Mouse (Mus musculus): ENCODE data around the gene Dhdh.
"Not testable (repeated sequence)": the region's sequence is repeated elsewhere in the genome, so short reads cannot be mapped to it uniquely, and the experiment has no call there.

The Dhdh gene

GRCm38 (mm10) chr7:45514411-45514810, 25.8 kb upstream of the Dhdh start:
- in situ Hi-C loops (cut with MboI, MseI) = no loop called here

- in situ Hi-C loops (cut with MboI, MseI) = no loop called here
These were observed 21.5 kb upstream of the Dhdh start, which contains the start of gene Nucb1 for GRCm38 (mm10) chr7:45509912-45510787. Gene Nucb1 (minus strand): TSS chr7:45510406.

- in situ Hi-C loops (cut with MboI, MseI) = no loop called here
These were observed 20.7 kb upstream of the Dhdh start for GRCm38 (mm10) chr7:45509181-45509882.

- in situ Hi-C loops (cut with MboI, MseI) = no loop called here
These were observed 20.0 kb upstream of the Dhdh start for GRCm38 (mm10) chr7:45508561-45508960.

DNA sequence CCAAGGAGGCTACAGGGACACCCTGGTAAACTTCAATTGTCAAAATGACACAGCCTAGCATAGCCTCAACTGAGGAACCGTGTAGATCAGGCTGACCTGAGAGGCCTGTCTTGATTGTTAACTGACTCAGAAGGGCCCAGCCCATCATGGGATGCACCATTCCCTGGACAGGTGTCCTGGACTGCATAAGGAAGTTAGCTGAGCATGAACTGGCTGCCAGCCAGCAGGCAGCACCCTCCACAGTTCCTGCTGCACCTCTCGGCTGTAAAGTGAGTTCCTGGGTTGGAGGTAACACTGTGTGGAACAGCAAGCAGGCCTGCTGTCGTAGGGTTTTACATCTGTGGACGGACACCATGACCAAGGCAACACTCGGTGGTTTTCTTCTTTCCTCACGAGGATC, 19.0 kb upstream of the Dhdh start:
- in situ Hi-C loops (cut with MboI, MseI) = no loop called here

DNA sequence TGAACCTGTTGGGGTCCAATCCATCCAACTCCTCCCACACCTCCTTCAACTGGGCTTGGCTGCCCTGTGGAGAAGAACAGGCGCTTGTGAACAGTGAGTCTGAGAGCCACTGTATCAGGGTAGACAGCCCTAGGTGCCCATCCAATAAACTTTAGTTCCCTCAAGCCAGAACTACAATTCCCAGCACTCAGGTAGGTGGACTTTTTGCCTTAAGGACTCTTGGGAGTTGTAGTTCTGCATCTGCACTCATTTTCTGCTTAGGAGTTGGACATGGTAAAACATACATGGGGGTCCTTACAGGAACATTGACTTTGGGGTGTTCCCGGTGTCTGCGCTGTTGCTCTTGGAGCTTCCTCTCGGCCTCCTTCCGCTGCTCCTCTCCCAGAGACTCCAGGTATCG, 9.8 kb upstream of the Dhdh start:
- in situ Hi-C loops (cut with MboI, MseI) = no loop called here

DNA sequence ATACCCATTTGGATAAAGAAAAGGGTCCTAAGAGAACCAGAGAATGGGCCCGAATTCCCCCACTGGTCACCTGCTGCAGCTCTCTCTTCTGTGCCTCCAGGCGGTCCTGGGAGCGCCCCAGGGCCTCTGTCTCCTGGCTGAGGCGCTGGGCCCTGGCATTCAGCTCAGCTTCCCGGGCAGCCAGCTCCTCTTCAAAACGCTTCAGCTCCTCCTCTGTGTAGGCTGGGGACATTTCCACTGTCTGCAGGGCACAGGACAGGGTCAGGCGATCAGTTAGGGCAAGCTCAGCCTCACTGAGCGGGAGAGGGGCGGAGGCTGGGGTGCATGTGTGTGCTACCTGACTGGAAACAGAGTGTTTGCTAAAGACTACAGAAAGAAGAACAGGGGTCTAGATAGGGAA, 5.9 kb upstream of the Dhdh start:
- in situ Hi-C loops (cut with MboI, MseI) = no loop called here

GRCm38 (mm10) chr7:45492951-45493350, 4.3 kb upstream of the Dhdh start:
- in situ Hi-C loops (cut with MboI, MseI) = no loop called here

DNA sequence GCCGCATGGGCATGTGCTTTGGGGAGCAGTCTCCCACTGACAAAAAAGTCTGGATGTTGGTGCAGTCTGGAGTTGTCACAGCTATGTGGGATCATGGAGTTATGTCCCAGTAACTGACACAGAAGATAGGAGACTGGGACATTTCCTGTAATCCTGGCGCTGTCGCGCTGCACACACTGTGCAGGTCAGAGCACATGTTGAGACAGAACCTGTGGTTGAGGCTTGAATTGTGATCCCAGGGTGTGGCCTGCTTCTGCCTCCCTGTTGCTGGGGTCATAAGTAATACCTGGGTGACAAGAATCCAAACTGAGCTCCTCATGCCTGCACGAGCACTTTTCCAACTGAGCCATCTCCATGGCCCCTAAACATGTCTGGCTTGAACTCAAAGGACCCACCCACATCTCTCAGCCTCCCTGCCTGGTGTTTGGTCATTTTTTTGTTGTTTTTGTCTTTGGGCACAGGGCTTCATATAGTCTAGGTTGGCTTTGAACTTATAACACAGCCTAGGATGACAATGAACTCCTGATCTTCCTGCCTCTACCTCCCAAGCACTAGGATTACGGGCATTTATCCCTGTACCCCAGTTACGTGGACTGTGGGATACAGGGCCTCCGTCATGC, 3.7 kb upstream of the Dhdh start:
- in situ Hi-C loops (cut with MboI, MseI) = no loop called here

DNA sequence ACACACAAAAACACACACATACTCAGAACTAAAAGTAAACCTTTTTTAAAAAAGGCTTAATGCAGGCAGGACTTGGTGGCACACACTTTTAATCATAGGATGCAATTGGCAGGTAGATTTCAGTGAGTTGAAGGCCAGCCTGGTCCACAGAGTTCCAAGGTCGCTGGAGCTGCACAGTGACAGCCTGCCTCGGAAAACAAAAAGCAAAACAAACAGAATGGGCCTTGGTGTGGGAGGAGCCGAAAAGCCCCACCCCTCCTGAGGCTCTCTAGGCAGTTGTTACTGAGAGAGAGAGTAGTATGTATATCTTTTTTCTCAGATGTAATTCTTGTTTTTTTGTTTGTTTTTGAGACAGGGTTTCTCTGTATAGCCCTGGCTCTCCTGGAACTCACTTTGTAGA, 2.7 kb upstream of the Dhdh start:
- in situ Hi-C loops (cut with MboI, MseI) = no loop called here

DNA sequence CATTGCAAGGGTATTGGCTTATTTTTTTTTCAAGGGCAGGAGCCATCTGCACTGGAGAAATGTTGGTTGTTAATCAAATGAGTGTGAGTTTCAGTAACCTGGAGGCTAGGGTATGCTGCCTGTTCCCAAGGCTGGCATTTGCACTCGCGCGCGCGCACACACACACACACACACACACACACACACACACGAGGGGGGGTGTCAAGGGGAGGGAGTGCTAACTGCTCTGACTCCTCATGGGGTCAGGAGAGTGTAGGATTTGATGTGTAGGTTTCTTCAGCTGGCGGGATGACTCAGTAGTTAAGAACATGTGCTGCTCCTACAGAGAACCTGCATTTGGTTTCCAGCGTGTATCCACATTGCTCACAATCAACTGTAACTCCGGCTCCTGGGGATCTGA, 2.2 kb upstream of the Dhdh start:
- in situ Hi-C loops (cut with MboI, MseI) = no loop called here

GRCm38 (mm10) chr7:45489578-45489977, 973 bp upstream of the Dhdh start:
- in situ Hi-C loops (cut with MboI, MseI) = no loop called here

GRCm38 (mm10) chr7:45487861-45488292, 728 bp downstream of the Dhdh start:
- in situ Hi-C loops (cut with MboI, MseI) = no loop called here

- in situ Hi-C loops (cut with MboI, MseI) = no loop called here
These were observed 1.7 kb downstream of the Dhdh start, which contains the start of gene Gm45808 for GRCm38 (mm10) chr7:45486761-45487415. Gene Gm45808 (minus strand): TSS chr7:45486811.

- in situ Hi-C loops (cut with MboI, MseI) = no loop called here
These were observed 2.4 kb downstream of the Dhdh start for GRCm38 (mm10) chr7:45486158-45486557.

GRCm38 (mm10) chr7:45484985-45485384, 3.6 kb downstream of the Dhdh start:
- in situ Hi-C loops (cut with MboI, MseI) = not testable (repeated sequence)

- in situ Hi-C loops (cut with MboI, MseI) = no loop called here
These were observed 6.4 kb downstream of the Dhdh start for GRCm38 (mm10) chr7:45482166-45482565.

DNA sequence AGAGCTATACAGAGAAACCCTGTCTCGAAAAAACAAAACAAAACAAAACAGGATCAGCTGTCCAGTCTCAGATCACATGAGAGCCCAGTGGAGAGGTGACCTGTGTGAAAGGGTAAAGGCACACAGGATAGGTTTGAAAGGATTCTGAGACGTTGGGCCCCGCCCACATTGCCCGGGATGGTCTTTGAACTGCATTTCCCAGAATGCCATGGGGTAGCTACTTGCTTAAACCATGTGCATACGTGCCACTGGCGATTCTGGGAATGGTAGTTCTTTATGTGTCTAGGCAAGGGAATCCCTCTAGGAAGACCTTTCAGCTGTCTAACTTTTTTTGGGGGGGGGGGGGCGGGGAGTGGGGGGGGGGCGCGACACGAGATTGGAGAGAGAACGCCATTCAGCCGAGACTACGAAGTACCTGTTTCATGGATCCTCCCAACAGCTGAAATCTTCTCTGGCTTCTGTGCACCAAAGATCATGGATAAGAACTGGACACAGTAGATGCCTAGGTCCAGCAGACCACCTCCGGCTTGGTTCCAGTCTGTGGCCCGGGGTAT, 7.2 kb downstream of the Dhdh start, which contains the start of gene Tulp2:
Gene Tulp2 (plus strand): TSS at position 504 of the 554 bp plus-strand sequence.
- in situ Hi-C loops (cut with MboI, MseI) = no loop called here

- in situ Hi-C loops (cut with MboI, MseI) = not testable (repeated sequence)
These were observed 8.3 kb downstream of the Dhdh start for GRCm38 (mm10) chr7:45480310-45480709.

- in situ Hi-C loops (cut with MboI, MseI) = loop anchor here (5.0 kb wide), 1 partner anchor 84 kb away; no protein-coding TSS in a partner anchor
These were observed 9.8 kb downstream of the Dhdh start for GRCm38 (mm10) chr7:45478774-45479173.

DNA sequence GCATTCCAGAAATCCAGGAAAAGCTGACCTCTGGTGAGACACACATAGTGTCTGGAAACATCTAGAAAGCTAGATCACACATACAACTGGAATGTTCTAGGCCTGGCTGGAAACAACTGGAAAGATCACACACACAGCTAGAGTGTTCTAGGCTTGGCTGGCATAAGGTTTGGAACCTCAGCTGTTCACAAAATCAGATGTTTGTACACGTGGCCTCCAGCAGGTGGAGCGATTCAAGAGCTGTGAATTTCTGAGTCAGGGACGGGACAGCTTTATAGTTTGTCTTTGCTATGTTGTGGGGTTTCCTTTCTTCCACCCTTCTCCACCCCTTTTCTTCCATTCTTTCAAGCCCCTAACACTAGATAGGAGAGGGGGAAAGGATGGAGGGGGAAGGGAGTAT, 11.6 kb downstream of the Dhdh start:
- in situ Hi-C loops (cut with MboI, MseI) = loop anchor here (5.0 kb wide), 1 partner anchor 85 kb away; no protein-coding TSS in a partner anchor
